Mouse (Mus musculus) gastrocnemius, postnatal 25 days (tissue): ENCODE data around the gene Slc7a11. TPM values are rescaled to one million over a fixed set of nuclear protein-coding genes. Genes with fewer than 3 reads are reported as not detected.

Source experiments
- DNase-seq: peaks from one replicate; pipeline ENCODE4 v3.0.0; 2022
- total RNA-seq, 2 experiments: library from RNA; stranded (reverse); gene quantifications; 1 replicate in 1 of 2; 2 replicates in 1 of 2; pipeline ENCODE4 v1.2.3; 2021

Slc7a11 gene
- total RNA-seq, 2 experiments from 2014 or later: 0.11 to 0.23 TPM

DNA sequence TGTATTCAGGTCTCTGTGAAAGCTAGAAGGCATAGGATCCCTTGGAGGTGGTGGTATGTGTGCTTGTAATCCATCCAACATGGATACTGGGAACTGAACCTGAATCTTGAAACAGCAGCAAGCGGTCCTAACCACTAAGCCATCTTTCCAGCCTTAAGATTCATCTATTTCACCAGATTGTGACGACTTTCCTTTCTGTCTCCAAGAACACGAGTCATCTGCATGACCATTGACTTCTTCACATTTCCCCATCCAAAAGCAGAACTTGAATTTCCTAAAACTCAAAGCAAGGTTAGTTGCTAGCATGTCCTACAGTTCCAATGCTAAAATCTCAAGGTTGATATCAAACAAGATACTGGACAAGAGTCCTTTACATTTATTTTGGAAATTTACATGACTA lies 37.5 kb downstream of the Slc7a11 start:
- no peak for DNase-seq

DNA sequence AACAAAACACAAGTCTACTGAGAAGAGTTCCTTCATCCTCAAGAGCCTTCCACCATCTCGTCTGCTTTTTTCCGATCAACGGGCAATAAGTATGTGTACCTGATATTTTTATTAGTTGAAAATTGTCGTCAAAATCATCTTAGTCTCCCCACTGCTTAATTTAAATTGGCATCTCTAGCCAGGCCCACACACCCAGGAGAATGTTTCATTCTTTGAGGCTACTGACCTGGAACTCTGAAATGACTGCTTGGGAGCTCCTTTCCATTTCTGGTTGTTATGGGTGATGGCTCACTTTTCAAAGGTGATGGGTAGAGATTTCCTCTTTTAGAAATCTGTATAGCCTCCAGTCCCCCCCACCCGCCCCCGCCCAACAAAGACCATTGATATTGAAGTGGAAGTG lies 54.6 kb downstream of the Slc7a11 start:
- DNase-seq: no peak

DNA sequence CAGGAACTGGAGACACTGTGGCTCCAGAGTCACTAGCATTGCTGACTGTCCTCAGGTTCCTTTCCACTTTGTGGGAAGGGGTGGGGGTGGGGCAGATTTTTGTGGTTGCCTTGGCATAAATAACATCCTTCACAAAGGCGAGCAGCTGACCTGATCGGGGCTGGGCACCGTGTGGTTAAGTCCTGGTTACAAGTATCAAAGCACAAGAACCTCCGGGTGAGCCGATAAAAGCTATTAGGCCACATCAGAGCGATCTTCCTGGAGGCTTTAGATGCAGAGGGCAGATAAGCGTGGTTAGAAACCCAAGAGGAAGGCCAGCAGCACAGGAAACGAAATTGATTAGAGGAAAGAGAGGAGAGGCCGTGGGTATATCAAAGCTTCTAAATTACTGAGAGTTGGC lies 55.1 kb downstream of the Slc7a11 start:
- no peak for DNase-seq

DNA sequence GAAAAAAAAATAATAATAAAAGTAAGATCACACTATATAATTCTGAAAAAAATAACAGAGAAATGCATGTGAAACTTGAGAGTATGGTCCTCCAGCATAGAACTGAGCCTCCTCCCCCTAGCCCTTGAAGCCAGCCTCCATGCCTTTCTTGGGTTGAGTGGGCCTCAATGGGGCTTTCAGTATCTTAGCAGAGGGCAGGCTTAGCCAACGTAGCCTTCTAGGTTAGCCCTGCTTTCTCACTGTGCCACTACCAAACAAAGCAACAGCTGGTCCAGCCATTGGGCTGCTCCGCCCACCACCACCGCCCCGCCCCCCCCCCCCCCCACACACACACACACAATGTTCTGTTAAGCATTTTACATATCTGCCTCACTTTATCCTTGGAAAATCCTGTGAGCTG lies 56.1 kb downstream of the Slc7a11 start:
- no peak for DNase-seq

DNA sequence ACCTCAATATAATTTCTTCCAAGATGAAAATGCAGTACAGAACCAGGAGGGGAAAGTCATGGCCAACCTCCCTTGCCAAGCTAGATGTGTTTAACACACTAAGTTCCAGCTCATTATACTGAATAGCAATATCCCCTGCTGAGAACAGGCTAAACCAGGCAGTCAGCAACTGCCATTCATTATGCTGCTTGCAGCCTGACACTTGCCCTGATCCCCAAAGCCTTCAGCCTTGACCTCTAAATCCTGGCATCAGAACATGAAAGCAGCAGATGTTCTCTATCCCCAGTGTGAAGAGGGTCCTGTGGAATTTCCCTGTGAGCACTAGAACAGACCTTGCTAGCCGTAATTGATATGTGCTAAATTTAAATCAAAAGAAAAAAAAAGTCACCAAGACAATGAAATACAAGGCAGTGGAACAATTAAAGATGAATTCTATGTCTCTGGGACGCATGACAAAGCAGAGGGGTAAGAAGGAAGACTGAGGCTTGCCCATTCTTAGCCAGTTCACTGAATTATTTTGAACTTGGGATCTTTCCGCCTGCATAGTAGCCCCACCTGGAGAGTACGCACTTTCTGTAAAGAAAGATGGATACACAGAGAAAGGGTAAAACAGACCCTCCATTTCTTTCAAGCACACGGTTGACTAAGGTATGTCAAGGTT lies 56.7 kb downstream of the Slc7a11 start:
- DNase-seq: no peak

DNA sequence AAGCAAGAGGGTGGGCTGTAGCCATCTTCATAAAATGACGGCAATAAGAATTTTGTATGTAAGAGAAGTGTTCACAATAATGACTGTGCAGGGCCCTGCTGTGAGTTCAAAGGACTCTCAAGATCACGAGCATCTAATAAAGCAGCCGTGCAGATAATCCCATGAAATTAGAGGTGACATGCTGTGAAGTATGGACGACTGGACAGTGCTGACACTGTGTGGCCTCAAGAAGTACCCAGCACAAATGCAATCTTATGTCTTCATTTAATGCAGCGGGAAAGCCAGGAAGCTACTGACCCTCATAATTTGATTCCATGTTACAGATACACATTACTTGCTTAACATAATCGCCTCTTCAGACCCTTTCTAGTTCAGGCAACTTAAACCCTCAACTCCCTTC lies 57.3 kb downstream of the Slc7a11 start:
- no peak for DNase-seq

DNA sequence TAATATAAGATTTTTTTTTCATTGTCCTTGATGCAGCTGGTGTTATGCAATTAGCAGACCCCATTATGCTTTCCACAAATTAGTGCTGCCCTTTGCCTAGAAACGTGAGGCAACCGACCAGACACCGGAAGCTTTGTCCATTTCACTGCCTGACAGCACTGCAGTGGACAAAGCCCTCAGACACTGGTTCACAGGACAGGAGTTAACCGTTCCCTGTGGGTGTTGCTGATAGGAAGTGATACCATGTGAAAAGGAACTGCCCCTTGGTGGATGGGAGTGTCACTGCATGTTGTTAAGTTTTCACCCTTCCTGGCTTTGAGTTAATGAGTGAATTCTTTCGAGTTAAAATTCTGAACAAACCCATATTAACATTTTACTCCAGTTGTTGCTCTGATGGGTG lies 60.7 kb downstream of the Slc7a11 start:
- DNase-seq: no peak

DNA sequence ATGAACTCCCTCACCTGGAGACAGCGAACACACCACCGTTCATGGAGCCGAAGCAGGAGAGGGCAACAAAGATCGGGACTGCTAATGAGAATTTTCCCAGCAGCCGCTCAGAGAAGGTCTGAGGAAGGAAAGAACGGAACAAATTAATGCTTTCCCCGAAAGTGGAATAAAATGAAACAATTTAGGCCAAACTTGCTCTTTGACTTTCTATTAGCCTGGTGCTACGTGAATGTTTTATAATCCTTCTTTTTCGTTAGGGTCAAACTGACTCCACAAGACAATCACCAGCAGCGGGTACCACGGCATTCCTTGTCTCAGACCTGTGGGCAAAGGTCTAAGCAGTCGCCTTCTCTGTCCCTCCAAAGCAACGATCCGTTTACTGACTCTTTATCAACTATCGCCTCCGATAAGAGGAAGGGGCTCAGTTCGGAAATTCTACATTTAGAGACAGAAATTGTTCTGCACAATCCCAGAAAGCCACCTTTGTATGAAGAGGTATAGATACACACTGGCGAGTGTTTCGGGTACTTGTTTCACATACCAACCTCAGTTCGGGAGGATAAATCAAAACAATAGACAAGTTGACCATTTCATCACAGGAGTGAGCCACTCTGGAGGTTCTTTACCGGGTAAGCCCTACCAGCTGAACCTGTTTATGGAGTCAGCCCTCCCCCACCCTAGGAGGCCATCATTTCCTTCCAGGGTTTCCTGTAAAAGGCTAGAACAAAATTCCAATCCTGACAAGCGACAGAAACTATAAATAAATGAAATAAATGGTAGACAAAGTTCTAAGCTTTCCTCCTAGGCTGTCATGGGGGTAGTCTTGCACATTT lies 61.3 kb downstream of the Slc7a11 start:
- no peak for DNase-seq

DNA sequence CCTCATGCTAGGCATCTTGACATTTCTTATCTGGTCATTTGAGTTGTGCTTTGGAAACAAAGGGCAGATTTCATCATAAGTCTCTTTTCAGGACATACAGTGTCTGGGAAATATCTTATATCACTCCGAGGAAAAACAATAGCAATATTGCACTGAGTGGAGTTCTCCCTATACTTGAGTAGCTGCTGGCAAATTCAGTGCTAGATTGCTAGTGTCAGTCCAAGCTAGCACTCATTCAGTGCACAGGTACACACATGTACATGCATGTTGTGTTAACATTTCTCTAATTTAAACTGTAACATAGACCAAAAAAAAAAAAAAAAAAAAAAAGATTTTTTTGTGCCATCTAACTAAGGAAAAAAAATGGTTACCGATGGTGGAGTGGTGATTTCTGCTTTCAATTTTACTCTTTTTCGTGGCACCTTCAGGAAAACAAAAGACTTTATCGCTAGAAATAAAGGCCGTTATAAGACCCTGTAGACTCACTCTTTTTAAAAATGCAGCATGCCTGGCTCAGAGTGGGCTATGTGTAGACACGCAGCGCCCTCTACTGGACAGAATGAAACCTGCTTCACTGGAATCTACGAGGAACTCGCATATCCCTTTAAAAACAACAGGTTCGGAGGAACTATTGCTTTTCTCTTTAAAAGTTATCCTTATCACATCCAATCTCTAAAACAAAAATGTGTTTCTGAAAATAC lies 62.1 kb downstream of the Slc7a11 start:
- DNase-seq: peak; percentile 19

DNA sequence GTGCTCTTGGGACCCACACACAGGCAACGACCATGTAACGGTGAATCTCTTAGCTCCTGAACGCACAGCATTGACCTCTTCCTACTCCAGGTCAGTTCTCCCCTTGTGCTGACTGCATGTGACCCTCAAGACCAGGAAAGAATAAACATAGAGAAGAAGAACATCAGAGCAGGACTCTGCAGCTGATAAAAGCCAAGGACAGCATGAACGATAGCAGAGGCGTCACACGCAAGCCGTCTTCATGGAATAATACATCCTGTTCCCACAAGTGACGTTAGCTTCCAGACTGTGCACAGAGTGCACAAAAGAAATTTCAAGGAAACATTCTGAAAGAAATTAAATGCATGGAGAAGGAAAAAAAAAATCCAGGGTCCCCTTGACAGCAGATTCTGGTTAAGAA lies 63.5 kb downstream of the Slc7a11 start:
- DNase-seq: no peak

DNA sequence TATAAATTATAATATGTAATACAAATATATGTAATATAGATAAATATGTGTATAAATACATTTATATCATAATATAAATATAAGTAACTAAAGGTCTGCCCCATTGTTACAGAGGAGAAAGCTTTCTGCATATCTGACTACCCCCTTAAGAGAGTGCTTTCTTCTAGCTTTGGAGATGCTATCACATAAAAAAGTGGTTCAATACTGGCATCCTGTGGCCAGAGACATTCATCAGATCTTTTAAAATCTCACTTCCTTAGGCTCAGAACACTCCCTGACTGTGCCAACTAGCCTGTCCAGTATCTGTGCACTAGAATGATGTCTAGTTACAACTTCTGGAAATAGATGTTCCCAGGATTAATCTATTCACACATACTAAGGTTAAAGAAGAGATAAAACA lies 67.9 kb downstream of the Slc7a11 start:
- DNase-seq: no peak

DNA sequence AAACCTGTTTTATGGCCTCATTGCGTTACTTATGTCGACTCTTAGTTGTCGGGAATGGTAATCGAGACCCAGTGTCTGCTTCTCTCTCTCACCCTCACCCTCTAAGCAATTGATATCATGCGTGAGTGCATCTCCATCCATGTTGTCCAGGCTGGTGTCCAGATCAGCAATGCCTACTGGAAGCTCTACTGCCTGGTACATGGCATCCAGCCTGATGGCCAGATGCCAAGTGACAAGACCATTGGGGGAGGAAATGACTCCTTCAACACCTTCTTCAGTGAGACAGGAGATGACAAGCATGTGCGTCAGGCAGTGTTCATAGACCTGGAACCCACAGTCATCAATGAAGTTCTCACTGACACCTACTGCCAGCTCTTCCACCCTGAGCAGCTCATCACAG lies 73.6 kb downstream of the Slc7a11 start:
- DNase-seq: no peak

DNA sequence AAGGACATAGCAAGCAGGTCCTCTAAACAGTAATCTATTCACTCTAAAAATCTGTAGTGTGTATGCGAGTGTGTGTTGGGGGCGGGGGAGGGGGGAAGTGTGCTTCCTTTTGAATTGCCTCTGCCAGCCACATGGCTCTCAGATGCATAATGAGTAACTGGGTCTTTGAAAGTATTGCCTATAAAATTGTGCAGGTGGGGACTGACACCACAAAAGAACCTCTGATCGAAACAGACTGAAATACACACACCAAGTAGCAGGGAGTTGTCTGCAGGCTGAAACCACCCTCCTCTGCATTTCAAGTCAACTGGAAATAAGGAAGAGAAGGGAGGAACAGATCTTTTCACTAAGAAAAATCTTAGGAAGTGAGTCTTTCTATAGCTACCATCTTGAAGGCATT lies 76.2 kb downstream of the Slc7a11 start:
- no peak for DNase-seq

DNA sequence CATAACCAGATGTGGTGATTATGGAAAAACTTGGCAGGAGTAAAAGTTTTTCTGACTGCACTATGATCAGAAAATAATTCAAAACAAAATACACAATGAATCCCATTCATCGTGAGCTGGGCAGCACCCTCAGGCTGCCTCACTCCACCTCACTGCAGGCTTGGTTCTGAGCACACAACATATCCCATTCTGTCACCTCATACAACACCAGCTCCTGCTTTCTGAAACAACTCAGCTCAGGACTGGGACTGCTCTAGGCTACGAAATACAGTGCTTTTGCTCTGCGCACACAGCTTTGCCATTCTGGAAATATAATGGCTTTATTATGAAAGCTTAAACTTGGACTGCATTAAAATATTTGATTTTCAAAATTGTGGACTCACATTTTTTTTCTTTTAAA lies 79.8 kb downstream of the Slc7a11 start:
- no peak for DNase-seq

DNA sequence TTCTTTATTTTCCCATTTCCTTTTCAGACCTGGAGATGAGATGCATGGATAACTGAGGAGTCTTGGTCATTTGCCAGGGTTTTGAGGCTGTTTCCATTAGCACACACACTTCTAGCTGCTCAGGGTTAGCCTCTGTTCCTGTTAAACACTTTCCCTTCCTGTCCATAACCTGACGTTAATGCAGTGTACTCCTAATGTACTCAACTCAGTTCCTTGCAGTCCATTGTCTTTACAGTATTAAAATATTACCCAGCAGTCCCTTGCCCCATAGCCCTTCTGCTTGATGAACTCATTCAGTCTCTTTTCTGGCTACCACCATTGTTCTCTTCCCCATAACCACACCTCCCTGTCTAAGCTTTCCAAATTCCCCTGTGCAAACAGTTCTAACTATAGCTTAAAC lies 96.3 kb downstream of the Slc7a11 start:
- DNase-seq: no peak

DNA sequence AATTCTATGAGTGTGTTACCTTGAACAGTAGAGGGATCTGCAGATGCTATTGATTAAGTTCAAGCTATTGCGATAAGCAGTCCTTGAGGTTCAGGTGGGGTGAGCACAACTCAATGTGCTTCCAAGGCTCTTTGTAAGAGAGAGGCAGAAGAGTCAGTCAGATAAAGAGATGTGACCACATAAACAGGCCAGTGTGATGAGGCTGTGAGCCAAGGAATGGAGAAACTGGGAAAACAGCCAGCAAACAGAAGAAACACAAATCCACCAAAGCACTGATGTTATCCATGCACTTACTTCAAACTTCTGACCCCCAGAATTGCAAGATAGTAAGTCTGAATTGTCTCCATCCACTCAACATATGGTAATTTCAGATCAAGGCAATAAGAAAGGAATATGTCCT lies 99.0 kb downstream of the Slc7a11 start:
- DNase-seq: no peak

DNA sequence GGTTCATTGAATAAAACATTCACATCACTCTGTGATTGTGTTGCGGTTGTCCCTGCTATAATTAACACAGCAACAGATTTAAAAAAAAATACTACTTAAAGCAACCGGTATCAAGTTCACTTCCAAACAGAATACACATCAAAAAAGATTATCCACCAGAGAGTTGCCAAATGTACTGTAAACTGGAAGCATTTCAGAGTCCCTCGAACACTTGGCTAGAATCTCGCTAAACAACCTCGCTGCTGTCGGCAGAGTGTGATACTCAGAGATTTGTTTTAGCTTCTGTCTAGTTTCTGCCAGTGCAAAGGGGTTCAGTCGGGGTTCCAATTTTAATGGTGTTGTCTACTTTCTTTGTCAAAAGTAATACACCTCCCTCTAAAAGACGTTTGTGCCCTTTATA lies 118.9 kb downstream of the Slc7a11 start:
- no peak for DNase-seq

DNA sequence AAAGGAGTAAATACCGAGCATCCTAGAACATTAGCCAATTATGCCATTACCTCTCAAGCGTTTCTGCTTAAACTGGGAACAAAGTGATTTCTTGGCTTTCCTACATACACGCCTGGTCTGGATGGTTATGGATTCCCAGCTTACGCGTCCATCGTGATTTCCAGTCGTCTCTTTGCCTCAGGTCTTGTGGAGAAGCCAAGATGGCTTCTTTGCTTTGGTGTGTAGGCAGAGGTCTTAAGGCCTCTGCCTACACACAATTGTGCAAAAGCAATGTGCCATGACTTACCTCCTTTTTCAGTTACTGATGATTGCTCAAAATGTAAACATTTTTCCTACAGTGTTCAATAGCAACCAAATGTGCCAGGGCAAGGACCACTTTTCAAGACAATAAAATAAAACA lies 119.5 kb downstream of the Slc7a11 start:
- DNase-seq: no peak

DNA sequence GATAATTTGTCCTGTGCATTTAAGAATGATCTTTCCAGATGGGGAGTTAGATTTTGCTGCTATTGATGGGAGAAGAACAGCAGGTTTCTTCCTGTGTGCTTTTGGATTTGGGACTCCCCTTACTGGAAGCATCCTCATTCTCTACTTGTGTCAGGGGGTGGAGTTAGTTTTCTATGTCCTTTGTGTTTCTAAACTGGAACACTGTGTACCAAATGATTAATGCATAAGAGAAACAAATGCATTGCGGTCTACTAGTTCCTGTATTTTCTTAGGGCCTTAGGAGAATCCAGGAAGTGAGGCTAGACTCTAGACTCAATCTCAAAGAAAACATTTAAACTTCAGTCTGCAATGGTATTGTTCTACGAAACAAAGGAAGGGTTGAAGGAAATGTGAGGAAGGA lies 122.6 kb downstream of the Slc7a11 start:
- no peak for DNase-seq

DNA sequence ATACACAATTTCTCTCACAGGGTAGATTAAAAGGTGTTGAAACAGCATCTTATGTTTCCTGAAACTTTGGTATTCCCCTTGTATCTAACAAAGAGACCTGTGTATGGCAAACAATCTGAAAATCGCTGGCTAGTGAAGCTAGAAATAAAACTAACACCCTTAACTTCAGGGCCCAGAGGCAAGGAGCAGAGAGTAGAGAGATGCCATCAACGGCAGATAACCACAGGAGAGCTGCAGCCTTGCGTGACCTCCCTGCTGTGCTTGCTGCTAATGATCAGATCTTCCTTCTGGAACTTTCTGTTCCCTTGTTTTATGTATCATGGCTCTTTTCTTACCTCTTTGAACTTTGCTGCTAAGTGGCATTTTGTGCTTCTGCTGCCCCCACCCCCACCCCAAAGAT lies 125.3 kb downstream of the Slc7a11 start:
- no peak for DNase-seq

DNA sequence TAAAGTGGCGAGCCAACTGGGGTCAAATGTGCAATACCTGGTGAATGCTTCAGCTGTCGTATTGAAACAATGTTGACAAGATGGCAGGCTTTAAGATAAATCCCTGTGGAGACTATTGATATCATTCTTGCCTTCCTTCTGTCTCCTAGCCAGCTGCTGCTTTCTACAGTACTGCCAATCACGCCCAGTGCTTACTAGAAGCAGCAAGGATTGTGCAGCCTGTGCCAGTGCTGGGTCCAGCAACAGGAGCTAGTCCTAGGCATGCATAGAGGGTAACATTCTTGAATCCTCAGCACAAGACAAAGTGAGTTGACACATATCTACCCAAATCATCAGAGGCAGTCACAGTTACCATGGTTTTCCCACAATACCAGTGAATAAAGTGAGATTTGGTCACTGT lies 129.6 kb downstream of the Slc7a11 start:
- DNase-seq: no peak

DNA sequence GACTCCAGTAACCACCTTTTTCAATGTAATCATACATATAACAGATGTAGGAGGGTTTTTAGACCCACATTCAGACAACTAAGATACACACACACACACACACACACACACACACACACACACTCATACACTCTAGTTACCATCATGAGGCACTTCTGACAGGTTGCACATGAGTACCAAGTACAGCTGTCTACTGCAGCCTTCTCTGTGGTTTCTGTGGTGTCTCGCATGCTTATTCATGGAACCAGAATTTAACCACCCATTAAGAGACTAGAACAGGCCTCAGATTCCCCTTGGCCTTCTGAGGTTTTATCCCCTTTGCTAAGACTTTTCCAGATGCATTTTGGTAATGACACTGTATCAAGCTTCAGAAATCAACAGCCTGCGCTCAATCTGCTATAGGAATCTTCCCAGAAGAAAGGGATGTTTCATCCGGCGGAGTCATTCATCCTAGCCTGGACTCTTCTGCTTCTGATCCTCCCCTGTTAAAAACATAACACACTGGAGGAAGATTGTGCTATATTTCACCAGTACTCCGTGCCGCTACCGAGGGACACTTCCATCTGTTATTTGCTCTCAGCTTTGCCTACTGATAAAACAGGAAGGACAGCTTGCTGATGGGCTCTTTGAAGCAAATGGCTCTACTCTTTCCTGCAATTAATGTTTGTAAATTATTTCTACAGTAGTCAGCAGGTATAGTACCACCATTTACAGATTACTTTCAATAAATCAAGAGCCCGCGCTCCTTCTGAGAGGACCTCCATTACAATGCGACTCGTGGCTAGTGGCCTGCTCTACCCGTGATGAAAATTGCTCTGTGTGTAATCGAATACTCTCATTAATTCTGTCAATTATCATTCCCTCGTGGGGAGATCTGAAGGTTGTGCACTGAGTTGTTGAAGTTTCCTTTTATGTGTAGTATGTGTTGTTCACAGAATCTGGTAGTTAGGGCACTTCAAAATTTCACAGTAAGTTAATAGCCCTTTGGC lies 135.8 kb downstream of the Slc7a11 start:
- no peak for DNase-seq
